Mouse (Mus musculus) mammary gland, adult 2 months (tissue): ENCODE data around the gene Defa21. TPM values are rescaled to one million over a fixed set of nuclear protein-coding genes. Genes with fewer than 3 reads are reported as not detected.

Experiments used
- polyA plus RNA-seq: library from polyadenylated mRNA; depleted of rRNA; stranded (reverse); fragments of >200 nt; gene quantifications from 2 replicates; pipeline ENCODE4 v1.2.3, GENCODE M21; 2012; ENCODE audit warnings: low replicate concordance; rRNA removed

Defa21 gene
- not detected in 2 replicates for polyA plus RNA-seq

GRCm38 (mm10) chr8:21025245-21025644 lies at the start of gene Defa21:
Gene Defa21 (plus strand): TSS chr8:21025545.

GRCm38 (mm10) chr8:21054747-21055146 lies 29.4 kb downstream of the Defa21 start, which contains the start of gene Defa23:
Gene Defa23 (plus strand): TSS chr8:21055047.

GRCm38 (mm10) chr8:21064738-21065137 lies 39.4 kb downstream of the Defa21 start, which contains the start of gene Defa35:
Gene Defa35 (plus strand): TSS chr8:21065038.

Other genes with a start within 250 kb of the Defa21 start
- not detected in 2 replicates for gene Defb33, start 132.9 kb upstream of the Defa21 start, polyA plus RNA-seq
- 0.65 and 0.74 TPM in 2 replicates for gene Gm15056, start 122.9 kb upstream of the Defa21 start, polyA plus RNA-seq
- gene Gm6040, start 103.5 kb upstream of the Defa21 start, polyA plus RNA-seq = not detected in 2 replicates
- not detected in 2 replicates for gene AY761185, start 80.8 kb upstream of the Defa21 start, polyA plus RNA-seq
- gene Defa23, start 29.5 kb downstream of the Defa21 start, polyA plus RNA-seq = not detected in 2 replicates
- gene Defa35, start 39.5 kb downstream of the Defa21 start, polyA plus RNA-seq = not detected in 2 replicates
- gene Defa25, start 58.9 kb downstream of the Defa21 start, polyA plus RNA-seq = not detected in 2 replicates
- gene Gm14851, start 70.5 kb downstream of the Defa21 start, polyA plus RNA-seq = not detected in 2 replicates
- gene Defa30, start 109.1 kb downstream of the Defa21 start, polyA plus RNA-seq = not detected in 2 replicates
- not detected in 2 replicates for gene Defa22, start 136.7 kb downstream of the Defa21 start, polyA plus RNA-seq
- not detected in 2 replicates for gene Defa31, start 166.1 kb downstream of the Defa21 start, polyA plus RNA-seq
- not detected in 2 replicates for gene Gm15293, start 176.0 kb downstream of the Defa21 start, polyA plus RNA-seq
- not detected in 2 replicates for gene Gm15292, start 224.2 kb downstream of the Defa21 start, polyA plus RNA-seq